Mouse (Mus musculus): ENCODE measurements at regions not wholly inside any gene's neighbourhood (a gene's known extent, or its start where the extent isn't known, plus 50 kb on each side); places are given as distances from the start of the nearest gene placed in this dataset.
A peak's percentile ranks its signal among the peaks of the same experiment; 100 is the strongest.
"Not testable (repeated sequence)": the region's sequence is repeated elsewhere in the genome, so short reads cannot be mapped to it uniquely, and the experiment has no call there.

- no peaks in the 10 kb centered on the region for H3K9me3 ChIP-seq
- no peak for ATAC-seq
- no peak overlapping the region for H3K4me3 ChIP-seq (replicated peaks)
- no peak overlapping the region for H3K9ac ChIP-seq
- no peaks in the 10 kb centered on the region for H3K36me3 ChIP-seq
- H3K27me3 ChIP-seq (replicated peaks) = no peaks in the 10 kb centered on the region
- H3K4me2 ChIP-seq (replicated peaks) = no peak overlapping the region
- H3K4me1 ChIP-seq (replicated peaks) = no peaks in the 10 kb centered on the region
- no peak overlapping the region for H3K27ac ChIP-seq
- 78% methylated on average over 8 of the region's 8 CpGs for WGBS
Observed at GRCm38 (mm10) chr13:52120795-52121194, 274.3 kb downstream of the Gadd45g start.

- no peaks in the 10 kb centered on the region for H3K4me1 ChIP-seq (replicated peaks)
- 78% methylated on average over 4 of the region's 4 CpGs for WGBS
Observed at GRCm38 (mm10) chr13:52125037-52125436, 278.6 kb downstream of the Gadd45g start.

GRCm38 (mm10) chr13:52127751-52128150, 281.3 kb downstream of the Gadd45g start:
- no peak overlapping the region for H3K4me2 ChIP-seq (replicated peaks)
- no peak overlapping the region for H3K27ac ChIP-seq
- 78% methylated on average over 9 of the region's 9 CpGs for WGBS
- no peaks in the 10 kb centered on the region for H3K4me1 ChIP-seq (replicated peaks)
- H3K4me3 ChIP-seq (replicated peaks) = no peak overlapping the region
- H3K9me3 ChIP-seq = no peaks in the 10 kb centered on the region
- H3K9ac ChIP-seq = no peak overlapping the region
- H3K27me3 ChIP-seq (replicated peaks) = no peaks in the 10 kb centered on the region
- no peak for ATAC-seq
- H3K36me3 ChIP-seq = no peaks in the 10 kb centered on the region

More at GRCm38 (mm10) chr13:52125037-52125436, 278.6 kb downstream of the Gadd45g start:
- Histone ChIP-seq H3K4me2 (replicated peaks) (no peak overlapping the region), H3K4me3 (replicated peaks) (no peak overlapping the region), H3K36me3 (no peaks in the 10 kb centered on the region), H3K9me3 (no peaks in the 10 kb centered on the region), H3K27ac (no peak overlapping the region), H3K27me3 (replicated peaks) (no peaks in the 10 kb centered on the region), H3K9ac (no peak overlapping the region)
- no peak for ATAC-seq

- Histone ChIP-seq H3K4me3 (replicated peaks) (no peak overlapping the region), H3K36me3 (no peaks in the 10 kb centered on the region), H3K27me3 (replicated peaks) (no peaks in the 10 kb centered on the region), H3K9ac (no peak overlapping the region), H3K27ac (no peak overlapping the region), H3K4me2 (replicated peaks) (no peak overlapping the region), H3K9me3 (no peaks in the 10 kb centered on the region), H3K4me1 (replicated peaks) (no peaks in the 10 kb centered on the region)
- 79% methylated on average over 4 of the region's 4 CpGs for WGBS
- ATAC-seq = no peak
Observed at GRCm38 (mm10) chr13:52129466-52129865, 283.0 kb downstream of the Gadd45g start.

- H3K27ac ChIP-seq = no peak overlapping the region
- no peak overlapping the region for H3K9ac ChIP-seq
- H3K9me3 ChIP-seq = no peaks in the 10 kb centered on the region
- 55% methylated on average over 3 of the region's 3 CpGs for WGBS
- H3K4me2 ChIP-seq (replicated peaks) = no peak overlapping the region
- no peak for ATAC-seq
- H3K36me3 ChIP-seq = no peaks in the 10 kb centered on the region
- H3K4me3 ChIP-seq (replicated peaks) = no peak overlapping the region
- no peaks in the 10 kb centered on the region for H3K4me1 ChIP-seq (replicated peaks)
- no peaks in the 10 kb centered on the region for H3K27me3 ChIP-seq (replicated peaks)
Observed at GRCm38 (mm10) chr13:52133202-52133601, 286.7 kb downstream of the Gadd45g start.

GRCm38 (mm10) chr13:52138331-52138945, 292.0 kb downstream of the Gadd45g start:
- Histone ChIP-seq H3K27ac (no peak overlapping the region), H3K4me1 (replicated peaks) (no peaks in the 10 kb centered on the region), H3K27me3 (replicated peaks) (no peaks in the 10 kb centered on the region), H3K4me2 (replicated peaks) (no peak overlapping the region), H3K9ac (no peak overlapping the region), H3K36me3 (no peaks in the 10 kb centered on the region), H3K4me3 (replicated peaks) (no peak overlapping the region), H3K9me3 (no peaks in the 10 kb centered on the region)
- ATAC-seq = no peak
- 68% methylated on average over 6 of the region's 6 CpGs for WGBS

GRCm38 (mm10) chr13:52139140-52139809, 292.8 kb downstream of the Gadd45g start:
- ATAC-seq = no peak
- Histone ChIP-seq H3K4me3 (replicated peaks) (no peak overlapping the region), H3K9me3 (no peaks in the 10 kb centered on the region), H3K9ac (no peak overlapping the region), H3K4me1 (replicated peaks) (no peaks in the 10 kb centered on the region), H3K27me3 (replicated peaks) (no peaks in the 10 kb centered on the region), H3K4me2 (replicated peaks) (no peak overlapping the region), H3K27ac (no peak overlapping the region), H3K36me3 (no peaks in the 10 kb centered on the region)
- 39% methylated on average over 15 of the region's 15 CpGs for WGBS

GRCm38 (mm10) chr13:52140221-52140620, 293.7 kb downstream of the Gadd45g start:
- Histone ChIP-seq H3K4me1 (replicated peaks) (no peaks in the 10 kb centered on the region), H3K27ac (no peak overlapping the region), H3K27me3 (replicated peaks) (no peaks in the 10 kb centered on the region), H3K4me3 (replicated peaks) (no peak overlapping the region), H3K4me2 (replicated peaks) (no peak overlapping the region), H3K36me3 (no peaks in the 10 kb centered on the region), H3K9ac (no peak overlapping the region), H3K9me3 (no peaks in the 10 kb centered on the region)
- ATAC-seq = no peak
- WGBS = 76% methylated on average over 6 of the region's 6 CpGs

GRCm38 (mm10) chr13:52144066-52144465, 297.6 kb downstream of the Gadd45g start:
- not testable (repeated sequence) for ATAC-seq; H3K9ac ChIP-seq; H3K4me1 ChIP-seq (replicated peaks); H3K27me3 ChIP-seq (replicated peaks); H3K36me3 ChIP-seq; H3K4me3 ChIP-seq (replicated peaks); H3K4me2 ChIP-seq (replicated peaks); H3K9me3 ChIP-seq; H3K27ac ChIP-seq
- WGBS = 72% methylated on average over 1 of the region's 1 CpGs

- H3K4me1 ChIP-seq (replicated peaks) = no peaks in the 10 kb centered on the region
- 75% methylated on average over 5 of the region's 5 CpGs for WGBS
- no peak overlapping the region for H3K4me3 ChIP-seq (replicated peaks)
- no peaks in the 10 kb centered on the region for H3K9me3 ChIP-seq
- H3K9ac ChIP-seq = no peak overlapping the region
- no peaks in the 10 kb centered on the region for H3K36me3 ChIP-seq
- no peaks in the 10 kb centered on the region for H3K27me3 ChIP-seq (replicated peaks)
- no peak overlapping the region for H3K27ac ChIP-seq
- ATAC-seq = no peak
- no peak overlapping the region for H3K4me2 ChIP-seq (replicated peaks)
Observed at GRCm38 (mm10) chr13:52145926-52146325, 299.4 kb downstream of the Gadd45g start.

GRCm38 (mm10) chr13:52150281-52150680, 303.8 kb downstream of the Gadd45g start:
- Histone ChIP-seq H3K36me3 (no peaks in the 10 kb centered on the region), H3K27ac (no peak overlapping the region), H3K9me3 (no peaks in the 10 kb centered on the region), H3K4me1 (replicated peaks) (peaks cover 17% of the 10 kb centered on the region), H3K27me3 (replicated peaks) (no peaks in the 10 kb centered on the region), H3K9ac (no peak overlapping the region), H3K4me2 (replicated peaks) (no peak overlapping the region), H3K4me3 (replicated peaks) (no peak overlapping the region)
- 90% methylated on average over 8 of the region's 8 CpGs for WGBS
- ATAC-seq = no peak

- H3K36me3 ChIP-seq = no peaks in the 10 kb centered on the region
- H3K4me1 ChIP-seq (replicated peaks) = peaks cover 24% of the 10 kb centered on the region
- 0 out of 2 replicates have a peak overlapping the region, but pooled peaks have one; percentile 19 for H3K4me2 ChIP-seq (replicated peaks)
- ATAC-seq = peak; percentile 88
- H3K9me3 ChIP-seq = no peaks in the 10 kb centered on the region
- H3K9ac ChIP-seq = peak overlapping the region; percentile 3; the same call in 1 of the 2 replicates
- H3K27me3 ChIP-seq (replicated peaks) = no peaks in the 10 kb centered on the region
- no peak overlapping the region for H3K4me3 ChIP-seq (replicated peaks)
- H3K27ac ChIP-seq = peak overlapping the region; percentile 51; the same call in 1 of the 2 replicates
- 39% methylated on average over 11 of the region's 11 CpGs for WGBS
Observed at GRCm38 (mm10) chr13:52151777-52152176, 305.3 kb downstream of the Gadd45g start.

GRCm38 (mm10) chr13:52152221-52152620, 305.7 kb downstream of the Gadd45g start:
- Histone ChIP-seq H3K4me1 (replicated peaks) (peaks cover 24% of the 10 kb centered on the region), H3K36me3 (no peaks in the 10 kb centered on the region), H3K27ac (peak overlapping the region; percentile 51; the same call in 1 of the 2 replicates), H3K4me2 (replicated peaks) (0 out of 2 replicates have a peak overlapping the region, but pooled peaks have one; percentile 19), H3K27me3 (replicated peaks) (no peaks in the 10 kb centered on the region), H3K9me3 (no peaks in the 10 kb centered on the region), H3K4me3 (replicated peaks) (no peak overlapping the region), H3K9ac (peak overlapping the region; percentile 3; the same call in 1 of the 2 replicates)
- 25% methylated on average over 4 of the region's 4 CpGs for WGBS
- peak; percentile 26; the same call in 1 of the 2 replicates for ATAC-seq

All from intestine, embryonic 15.5 days (tissue).